Mouse (Mus musculus): Measurements from ENCODE around the gene Srm. TPM values are rescaled to one million over a fixed set of nuclear protein-coding genes. Genes with fewer than 3 reads are reported as not detected.

The Srm gene
- polyA plus RNA-seq, 1 experiment, result 282 TPM

DNA sequence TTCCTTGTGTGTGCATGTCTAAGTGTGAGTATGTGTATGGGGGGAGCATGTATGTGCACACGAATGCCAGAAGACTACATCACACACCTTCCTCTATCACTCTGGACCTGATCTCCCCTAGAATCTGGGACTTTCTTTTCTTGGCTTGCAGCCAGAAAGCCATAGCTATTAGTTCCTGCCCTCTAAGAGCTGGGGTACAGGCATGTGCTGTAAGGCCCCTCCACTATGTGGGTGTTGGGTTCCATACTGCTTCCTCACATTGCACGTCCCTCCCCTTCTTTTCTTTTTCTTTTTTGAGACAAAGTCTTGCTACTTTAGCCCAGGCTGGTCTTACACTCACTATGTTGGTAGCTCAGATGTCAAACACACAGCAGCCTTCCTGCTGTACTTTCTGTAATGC is 44.0 kb downstream of the Srm start:
- Histone ChIP-seq H3K79me3 (ENCODE audit: low read depth) (no peaks in the 10 kb centered on the region), H3ac (ENCODE audit: control insufficient read depth, insufficient read length, low read depth) (no peak overlapping the region), H3K79me2 (ENCODE audit: control insufficient read depth, insufficient read depth) (no peaks in the 10 kb centered on the region), H3K27me3 (ENCODE audit: control insufficient read depth, insufficient read depth, insufficient read length) (no peaks in the 10 kb centered on the region), H3K36me3 (ENCODE audit: control insufficient read depth, insufficient read depth) (no peaks in the 10 kb centered on the region), H3K4me3 (ENCODE audit: insufficient read depth, poor library complexity, severe bottlenecking) (no peak overlapping the region)
- TF ChIP-seq CEBPB (IDR thresholded peaks at IDR 0.05; ENCODE audit: low read depth), result no peak
- TF ChIP-seq MYOG (IDR thresholded peaks at IDR 0.05; ENCODE audit: control insufficient read depth, extremely low read depth, insufficient read length), result no peak
- TF ChIP-seq MAX (IDR thresholded peaks at IDR 0.05), result no peak

DNA sequence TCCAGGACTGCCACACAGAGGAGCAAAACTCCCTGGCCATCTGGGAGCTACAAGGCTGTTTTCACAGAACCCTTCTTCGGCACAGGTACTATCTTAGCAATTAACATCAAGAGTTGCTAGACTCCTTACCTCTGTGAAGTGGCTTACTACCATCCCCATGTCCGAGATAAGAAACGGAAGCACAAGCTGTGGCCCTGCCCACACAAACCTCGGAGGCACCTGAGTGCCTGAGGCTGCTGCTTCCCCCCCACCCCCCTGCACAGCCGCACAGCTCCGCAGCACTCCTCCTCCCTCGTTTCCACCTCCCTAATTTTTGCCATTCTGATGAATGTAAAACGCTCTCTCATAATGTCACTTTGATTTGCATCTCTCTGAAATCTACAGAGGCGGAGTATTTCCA is 47.0 kb downstream of the Srm start:
- no peak for TF ChIP-seq FOSL1 (IDR thresholded peaks at IDR 0.05; ENCODE audit: insufficient read depth, low read length, poor library complexity, severe bottlenecking)
- no peak for TF ChIP-seq CTCF (IDR thresholded peaks at IDR 0.05; ENCODE audit: control insufficient read depth, insufficient read depth, insufficient read length)
- TF ChIP-seq MAX (IDR thresholded peaks at IDR 0.05), result no peak
- no peak for TF ChIP-seq USF1 (IDR thresholded peaks at IDR 0.05; ENCODE audit: low read depth)
- TF ChIP-seq CEBPB (IDR thresholded peaks at IDR 0.05; ENCODE audit: low read depth), result no peak
- TF ChIP-seq MYOG (IDR thresholded peaks at IDR 0.05; ENCODE audit: control insufficient read depth, extremely low read depth, insufficient read length), result no peak
- no peak for TF ChIP-seq MYOD1 (IDR thresholded peaks at IDR 0.05; ENCODE audit: control insufficient read depth, insufficient read length, low read depth)
- Histone ChIP-seq H3K27me3 (ENCODE audit: control insufficient read depth, insufficient read depth, insufficient read length) (no peaks in the 10 kb centered on the region), H3K79me3 (ENCODE audit: low read depth) (no peaks in the 10 kb centered on the region), H3K79me2 (ENCODE audit: control insufficient read depth, insufficient read depth) (no peaks in the 10 kb centered on the region), H3K4me3 (ENCODE audit: insufficient read depth, poor library complexity, severe bottlenecking) (no peak overlapping the region), H3ac (ENCODE audit: control insufficient read depth, insufficient read length, low read depth) (no peak overlapping the region), H3K36me3 (ENCODE audit: control insufficient read depth, insufficient read depth) (no peaks in the 10 kb centered on the region)

DNA sequence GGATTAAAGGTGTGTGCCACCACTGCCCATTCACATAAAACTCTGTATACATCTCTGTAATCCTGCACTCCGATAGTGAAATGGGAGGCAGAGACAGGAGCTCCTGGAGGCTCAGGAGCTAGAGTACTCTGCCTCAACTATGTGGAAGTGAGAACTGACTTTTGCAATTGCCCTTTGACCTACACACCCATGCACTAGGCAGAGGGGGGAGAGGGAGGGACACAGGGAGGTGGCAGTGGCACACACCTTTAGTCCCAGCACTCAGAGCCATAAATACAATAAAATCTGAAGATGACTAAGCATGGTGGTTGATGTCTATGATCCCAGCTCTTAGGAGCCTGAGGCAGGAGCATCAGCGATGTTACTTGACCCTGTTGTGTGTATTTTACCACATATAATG is 48.2 kb downstream of the Srm start:
- H3K79me3 ChIP-seq (ENCODE audit: low read depth), result no peaks in the 10 kb centered on the region
- TF ChIP-seq MYOD1 (IDR thresholded peaks at IDR 0.05; ENCODE audit: control insufficient read depth, insufficient read length, low read depth) (no peak), USF1 (IDR thresholded peaks at IDR 0.05; ENCODE audit: low read depth) (no peak), CTCF (IDR thresholded peaks at IDR 0.05; ENCODE audit: control insufficient read depth, insufficient read depth, insufficient read length) (no peak), MAX (IDR thresholded peaks at IDR 0.05) (no peak), CEBPB (IDR thresholded peaks at IDR 0.05; ENCODE audit: low read depth) (no peak), MYOG (IDR thresholded peaks at IDR 0.05; ENCODE audit: control insufficient read depth, extremely low read depth, insufficient read length) (no peak), FOSL1 (IDR thresholded peaks at IDR 0.05; ENCODE audit: insufficient read depth, low read length, poor library complexity, severe bottlenecking) (no peak)
- no peaks in the 10 kb centered on the region for H3K36me3 ChIP-seq (ENCODE audit: control insufficient read depth, insufficient read depth)
- no peaks in the 10 kb centered on the region for H3K27me3 ChIP-seq (ENCODE audit: control insufficient read depth, insufficient read depth, insufficient read length)
- H3ac ChIP-seq (ENCODE audit: control insufficient read depth, insufficient read length, low read depth), result no peak overlapping the region
- no peaks in the 10 kb centered on the region for H3K79me2 ChIP-seq (ENCODE audit: control insufficient read depth, insufficient read depth)
- H3K4me3 ChIP-seq (ENCODE audit: insufficient read depth, poor library complexity, severe bottlenecking), result no peak overlapping the region

DNA sequence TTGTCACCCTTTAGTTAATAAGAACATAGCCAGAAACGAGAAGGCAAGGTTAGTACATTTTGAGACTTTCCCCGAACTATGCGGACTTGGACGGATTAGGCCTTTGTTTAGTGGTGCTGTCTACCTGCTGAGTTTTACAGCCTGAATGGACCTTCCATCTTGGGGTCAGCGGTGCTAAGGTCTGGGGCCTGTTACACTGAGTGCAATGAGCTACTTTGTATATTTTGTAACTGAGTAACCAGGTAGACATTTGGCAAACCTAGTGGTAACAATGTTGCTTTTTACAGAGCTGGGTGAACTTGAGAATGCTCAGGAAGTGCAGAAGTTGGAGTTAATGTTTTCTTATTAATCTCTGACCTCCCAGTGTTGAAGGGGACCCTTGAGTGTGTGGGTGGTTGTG is 49.8 kb downstream of the Srm start:
- TF ChIP-seq FOSL1 (IDR thresholded peaks at IDR 0.05; ENCODE audit: insufficient read depth, low read length, poor library complexity, severe bottlenecking) (no peak), MYOD1 (IDR thresholded peaks at IDR 0.05; ENCODE audit: control insufficient read depth, insufficient read length, low read depth) (no peak), MAX (IDR thresholded peaks at IDR 0.05) (no peak), CEBPB (IDR thresholded peaks at IDR 0.05; ENCODE audit: low read depth) (no peak), USF1 (IDR thresholded peaks at IDR 0.05; ENCODE audit: low read depth) (no peak), CTCF (IDR thresholded peaks at IDR 0.05; ENCODE audit: control insufficient read depth, insufficient read depth, insufficient read length) (no peak), MYOG (IDR thresholded peaks at IDR 0.05; ENCODE audit: control insufficient read depth, extremely low read depth, insufficient read length) (no peak)
- Histone ChIP-seq H3K27me3 (ENCODE audit: control insufficient read depth, insufficient read depth, insufficient read length) (no peaks in the 10 kb centered on the region), H3K79me2 (ENCODE audit: control insufficient read depth, insufficient read depth) (no peaks in the 10 kb centered on the region), H3K79me3 (ENCODE audit: low read depth) (no peaks in the 10 kb centered on the region), H3K4me3 (ENCODE audit: insufficient read depth, poor library complexity, severe bottlenecking) (no peak overlapping the region), H3ac (ENCODE audit: control insufficient read depth, insufficient read length, low read depth) (no peak overlapping the region), H3K36me3 (ENCODE audit: control insufficient read depth, insufficient read depth) (no peaks in the 10 kb centered on the region)

DNA sequence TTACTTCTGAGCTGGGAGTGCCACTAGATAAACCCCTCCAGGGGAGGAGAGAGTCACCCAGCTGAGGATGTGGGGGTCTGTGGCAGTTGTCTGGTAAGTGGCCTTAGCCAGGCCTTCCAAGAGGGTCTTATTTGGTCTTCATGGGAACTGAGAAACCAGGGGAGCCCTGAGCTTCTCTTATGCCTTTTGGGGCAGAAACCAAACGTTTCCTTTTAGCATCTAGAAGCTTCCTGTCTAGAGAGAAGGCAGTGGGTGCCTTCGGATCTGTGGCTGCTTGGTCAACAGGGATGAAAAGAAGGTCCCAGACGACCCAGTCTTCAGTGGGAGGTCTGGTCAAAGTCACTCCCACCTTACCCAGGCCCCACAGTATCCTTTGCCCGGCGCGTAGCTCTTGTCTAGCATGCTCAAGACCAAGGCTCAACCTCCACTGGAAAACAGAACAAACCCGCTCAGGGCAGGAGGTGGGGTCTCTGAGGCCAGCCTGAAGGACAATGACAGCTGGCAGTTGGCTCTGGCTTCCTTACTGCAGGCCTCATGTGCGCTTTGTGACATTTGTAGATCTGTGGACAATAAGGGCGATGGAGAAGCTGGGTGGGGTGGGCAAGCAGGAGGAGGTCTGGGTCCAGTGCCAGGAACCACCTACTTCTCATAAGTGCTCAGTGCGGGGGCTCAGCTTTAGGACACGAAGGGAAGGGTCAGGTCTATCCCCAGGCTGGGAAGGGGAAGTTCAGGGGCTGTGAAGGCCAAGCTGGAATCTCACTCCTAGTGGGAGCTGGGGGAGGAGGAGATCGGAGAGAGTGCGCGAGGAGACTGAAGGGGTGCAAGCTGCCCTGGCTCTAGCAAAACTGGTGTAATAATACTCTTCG is 52.2 kb downstream of the Srm start, which contains the start of gene Gm572:
Gm572 (plus strand) TSS at position 27 of the 866 bp plus-strand sequence.
- no peaks in the 10 kb centered on the region for H3K36me3 ChIP-seq (ENCODE audit: control insufficient read depth, insufficient read depth)
- no peaks in the 10 kb centered on the region for H3K79me2 ChIP-seq (ENCODE audit: control insufficient read depth, insufficient read depth)
- no peak within 1 kb of the TSS for H3ac ChIP-seq (ENCODE audit: control insufficient read depth, insufficient read length, low read depth)
- TF ChIP-seq USF1 (IDR thresholded peaks at IDR 0.05; ENCODE audit: low read depth), result no peak
- no peaks in the 10 kb centered on the region for H3K79me3 ChIP-seq (ENCODE audit: low read depth)
- no peaks in the 10 kb centered on the region for H3K27me3 ChIP-seq (ENCODE audit: control insufficient read depth, insufficient read depth, insufficient read length)
- H3K4me3 ChIP-seq (ENCODE audit: insufficient read depth, poor library complexity, severe bottlenecking), result no peak within 1 kb of the TSS

DNA sequence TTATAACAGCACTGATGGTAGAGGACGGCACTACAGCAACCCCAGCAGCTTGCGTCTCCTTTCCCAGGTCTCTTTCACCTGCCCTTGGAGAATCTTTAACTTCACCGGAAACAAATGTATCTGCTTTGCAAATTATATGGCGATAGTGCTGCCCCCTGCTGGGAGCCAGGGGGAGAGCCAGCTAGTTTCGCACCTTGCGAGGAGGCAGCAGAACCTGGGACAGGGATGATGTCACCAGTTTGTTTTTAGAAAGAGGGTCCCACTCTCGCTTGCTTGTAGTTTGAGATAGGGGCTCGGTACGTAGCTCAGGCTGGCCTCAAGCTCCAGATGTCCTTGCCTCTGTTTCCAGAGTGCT is 52.8 kb downstream of the Srm start:
- Histone ChIP-seq H3K4me3 (ENCODE audit: insufficient read depth, poor library complexity, severe bottlenecking) (no peak overlapping the region), H3K27me3 (ENCODE audit: control insufficient read depth, insufficient read depth, insufficient read length) (no peaks in the 10 kb centered on the region), H3ac (ENCODE audit: control insufficient read depth, insufficient read length, low read depth) (no peak overlapping the region), H3K79me3 (ENCODE audit: low read depth) (no peaks in the 10 kb centered on the region), H3K79me2 (ENCODE audit: control insufficient read depth, insufficient read depth) (no peaks in the 10 kb centered on the region), H3K36me3 (ENCODE audit: control insufficient read depth, insufficient read depth) (no peaks in the 10 kb centered on the region)
- TF ChIP-seq MAX (IDR thresholded peaks at IDR 0.05) (no peak), CTCF (IDR thresholded peaks at IDR 0.05; ENCODE audit: control insufficient read depth, insufficient read depth, insufficient read length) (peak; percentile 14), USF1 (IDR thresholded peaks at IDR 0.05; ENCODE audit: low read depth) (no peak), FOSL1 (IDR thresholded peaks at IDR 0.05; ENCODE audit: insufficient read depth, low read length, poor library complexity, severe bottlenecking) (no peak), MYOG (IDR thresholded peaks at IDR 0.05; ENCODE audit: control insufficient read depth, extremely low read depth, insufficient read length) (no peak), CEBPB (IDR thresholded peaks at IDR 0.05; ENCODE audit: low read depth) (no peak), MYOD1 (IDR thresholded peaks at IDR 0.05; ENCODE audit: control insufficient read depth, insufficient read length, low read depth) (no peak)

Other genes with a start within 250 kb of the Srm start
- 19.7 TPM for gene Ubiad1, start 146.7 kb upstream of the Srm start, polyA plus RNA-seq (2012; fragmentation: generic; extraction: Trizol)
- 20.0 TPM for gene Mtor, start 142.9 kb upstream of the Srm start, polyA plus RNA-seq (2012; fragmentation: generic; extraction: Trizol)
- 0.04 TPM for gene Angptl7, start 91.0 kb upstream of the Srm start, polyA plus RNA-seq (2012; fragmentation: generic; extraction: Trizol)
- gene Exosc10, start 33.1 kb upstream of the Srm start, polyA plus RNA-seq (2012; fragmentation: generic; extraction: Trizol), result 53.7 TPM
- gene Masp2, start 11.1 kb downstream of the Srm start, polyA plus RNA-seq (2012; fragmentation: generic; extraction: Trizol), result 0.36 TPM
- gene Tardbp, start 35.5 kb downstream of the Srm start, polyA plus RNA-seq (2012; fragmentation: generic; extraction: Trizol), result 198 TPM
- not detected for gene Gm572, start 51.8 kb downstream of the Srm start, polyA plus RNA-seq (2012; fragmentation: generic; extraction: Trizol)
- gene Casz1, start 212.9 kb downstream of the Srm start, polyA plus RNA-seq (2012; fragmentation: generic; extraction: Trizol), result 0.07 TPM